Mouse (Mus musculus): ENCODE results near the gene Ccdc30. TPM values are rescaled to one million over a fixed set of nuclear protein-coding genes. Genes with fewer than 3 reads are reported as not detected.

Gene Ccdc30
- polyA plus RNA-seq, 1 experiment from 2014 or later: 26.6 TPM

GRCm38 (mm10) chr4:119450436-119450835 is 35.1 kb upstream of the Ccdc30 start:
- Histone ChIP-seq H3K27ac (ENCODE audit: low read depth, low read length) (no peak overlapping the region), H3K9me3 (ENCODE audit: control insufficient read depth, low read length) (no peaks in the 10 kb centered on the region), H3K4me1 (ENCODE audit: control insufficient read depth, insufficient read depth, low read length) (peaks cover 6% of the 10 kb centered on the region), H3K4me3 (ENCODE audit: low read depth, low read length) (no peak overlapping the region), H3K9ac (replicated peaks; ENCODE audit: low read depth, low read length) (no peak overlapping the region), H3K4me2 (ENCODE audit: low read depth, low read length) (no peak overlapping the region), H3K36me3 (ENCODE audit: control insufficient read depth, insufficient read depth, low read length) (no peaks in the 10 kb centered on the region), H3K27me3 (ENCODE audit: control insufficient read depth, insufficient read depth, low read length) (no peaks in the 10 kb centered on the region)
- 81% methylated on average over 7 of the region's 7 CpGs for WGBS
- no peak for ATAC-seq (ENCODE audit: low read depth)

GRCm38 (mm10) chr4:119447786-119448185 is 32.5 kb upstream of the Ccdc30 start:
- H3K4me3 ChIP-seq (ENCODE audit: low read depth, low read length): no peak overlapping the region
- H3K9ac ChIP-seq (replicated peaks; ENCODE audit: low read depth, low read length): no peak overlapping the region
- H3K27ac ChIP-seq (ENCODE audit: low read depth, low read length): no peak overlapping the region
- no peaks in the 10 kb centered on the region for H3K9me3 ChIP-seq (ENCODE audit: control insufficient read depth, low read length)
- H3K27me3 ChIP-seq (ENCODE audit: control insufficient read depth, insufficient read depth, low read length): no peaks in the 10 kb centered on the region
- no peaks in the 10 kb centered on the region for H3K4me1 ChIP-seq (ENCODE audit: control insufficient read depth, insufficient read depth, low read length)
- 84% methylated on average over 3 of the region's 3 CpGs for WGBS
- no peak for ATAC-seq (ENCODE audit: low read depth)
- H3K4me2 ChIP-seq (ENCODE audit: low read depth, low read length): no peak overlapping the region
- no peaks in the 10 kb centered on the region for H3K36me3 ChIP-seq (ENCODE audit: control insufficient read depth, insufficient read depth, low read length)

GRCm38 (mm10) chr4:119447261-119447660 is 31.9 kb upstream of the Ccdc30 start:
- ATAC-seq (ENCODE audit: low read depth): no peak
- Histone ChIP-seq H3K4me3 (ENCODE audit: low read depth, low read length) (no peak overlapping the region), H3K4me2 (ENCODE audit: low read depth, low read length) (no peak overlapping the region), H3K9ac (replicated peaks; ENCODE audit: low read depth, low read length) (no peak overlapping the region), H3K27ac (ENCODE audit: low read depth, low read length) (no peak overlapping the region), H3K27me3 (ENCODE audit: control insufficient read depth, insufficient read depth, low read length) (no peaks in the 10 kb centered on the region), H3K4me1 (ENCODE audit: control insufficient read depth, insufficient read depth, low read length) (no peaks in the 10 kb centered on the region), H3K36me3 (ENCODE audit: control insufficient read depth, insufficient read depth, low read length) (no peaks in the 10 kb centered on the region), H3K9me3 (ENCODE audit: control insufficient read depth, low read length) (no peaks in the 10 kb centered on the region)
- WGBS: 95% methylated on average over 6 of the region's 6 CpGs

- H3K9ac ChIP-seq (replicated peaks; ENCODE audit: low read depth, low read length): no peak overlapping the region
- H3K27ac ChIP-seq (ENCODE audit: low read depth, low read length): no peak overlapping the region
- no peaks in the 10 kb centered on the region for H3K27me3 ChIP-seq (ENCODE audit: control insufficient read depth, insufficient read depth, low read length)
- whole genome bisulfite sequencing: 51% methylated on average over 6 of the region's 6 CpGs
- H3K4me2 ChIP-seq (ENCODE audit: low read depth, low read length): no peak overlapping the region
- H3K9me3 ChIP-seq (ENCODE audit: control insufficient read depth, low read length): no peaks in the 10 kb centered on the region
- no peak overlapping the region for H3K4me3 ChIP-seq (ENCODE audit: low read depth, low read length)
- no peaks in the 10 kb centered on the region for H3K4me1 ChIP-seq (ENCODE audit: control insufficient read depth, insufficient read depth, low read length)
- no peaks in the 10 kb centered on the region for H3K36me3 ChIP-seq (ENCODE audit: control insufficient read depth, insufficient read depth, low read length)
- ATAC-seq (ENCODE audit: low read depth): no peak
Observed at GRCm38 (mm10) chr4:119442539-119442938, 27.2 kb upstream of the Ccdc30 start.

GRCm38 (mm10) chr4:119441836-119442235 is 26.5 kb upstream of the Ccdc30 start:
- Histone ChIP-seq H3K27ac (ENCODE audit: low read depth, low read length) (no peak overlapping the region), H3K4me1 (ENCODE audit: control insufficient read depth, insufficient read depth, low read length) (no peaks in the 10 kb centered on the region), H3K9ac (replicated peaks; ENCODE audit: low read depth, low read length) (no peak overlapping the region), H3K36me3 (ENCODE audit: control insufficient read depth, insufficient read depth, low read length) (no peaks in the 10 kb centered on the region), H3K4me3 (ENCODE audit: low read depth, low read length) (no peak overlapping the region), H3K9me3 (ENCODE audit: control insufficient read depth, low read length) (no peaks in the 10 kb centered on the region), H3K4me2 (ENCODE audit: low read depth, low read length) (no peak overlapping the region), H3K27me3 (ENCODE audit: control insufficient read depth, insufficient read depth, low read length) (no peaks in the 10 kb centered on the region)
- no peak for ATAC-seq (ENCODE audit: low read depth)
- WGBS: 89% methylated on average over 4 of the region's 4 CpGs

- Histone ChIP-seq H3K4me3 (ENCODE audit: low read depth, low read length) (no peak overlapping the region), H3K9ac (replicated peaks; ENCODE audit: low read depth, low read length) (no peak overlapping the region), H3K27ac (ENCODE audit: low read depth, low read length) (no peak overlapping the region), H3K27me3 (ENCODE audit: control insufficient read depth, insufficient read depth, low read length) (no peaks in the 10 kb centered on the region), H3K4me1 (ENCODE audit: control insufficient read depth, insufficient read depth, low read length) (no peaks in the 10 kb centered on the region), H3K9me3 (ENCODE audit: control insufficient read depth, low read length) (peaks cover 5% of the 10 kb centered on the region; the same call in 1 of the 2 replicates), H3K4me2 (ENCODE audit: low read depth, low read length) (no peak overlapping the region), H3K36me3 (ENCODE audit: control insufficient read depth, insufficient read depth, low read length) (no peaks in the 10 kb centered on the region)
- 94% methylated on average over 2 of the region's 2 CpGs for WGBS
- ATAC-seq (ENCODE audit: low read depth): no peak
Observed at GRCm38 (mm10) chr4:119437936-119438335, 22.6 kb upstream of the Ccdc30 start.

- H3K4me2 ChIP-seq (ENCODE audit: low read depth, low read length): no peak overlapping the region
- no peak overlapping the region for H3K9ac ChIP-seq (replicated peaks; ENCODE audit: low read depth, low read length)
- no peak for ATAC-seq (ENCODE audit: low read depth)
- H3K9me3 ChIP-seq (ENCODE audit: control insufficient read depth, low read length): peaks cover under 1% of the 10 kb centered on the region; the same call in 1 of the 2 replicates
- H3K4me1 ChIP-seq (ENCODE audit: control insufficient read depth, insufficient read depth, low read length): no peaks in the 10 kb centered on the region
- no peak overlapping the region for H3K4me3 ChIP-seq (ENCODE audit: low read depth, low read length)
- H3K27me3 ChIP-seq (ENCODE audit: control insufficient read depth, insufficient read depth, low read length): no peaks in the 10 kb centered on the region
- 36% methylated on average over 5 of the region's 5 CpGs for WGBS
- H3K27ac ChIP-seq (ENCODE audit: low read depth, low read length): no peak overlapping the region
- no peaks in the 10 kb centered on the region for H3K36me3 ChIP-seq (ENCODE audit: control insufficient read depth, insufficient read depth, low read length)
Observed at GRCm38 (mm10) chr4:119430678-119431077, 15.4 kb upstream of the Ccdc30 start.

GRCm38 (mm10) chr4:119427680-119428079 is 12.4 kb upstream of the Ccdc30 start:
- Histone ChIP-seq H3K27ac (ENCODE audit: low read depth, low read length) (no peak overlapping the region), H3K4me3 (ENCODE audit: low read depth, low read length) (no peak overlapping the region), H3K9me3 (ENCODE audit: control insufficient read depth, low read length) (no peaks in the 10 kb centered on the region), H3K36me3 (ENCODE audit: control insufficient read depth, insufficient read depth, low read length) (no peaks in the 10 kb centered on the region), H3K9ac (replicated peaks; ENCODE audit: low read depth, low read length) (no peak overlapping the region), H3K4me2 (ENCODE audit: low read depth, low read length) (no peak overlapping the region), H3K4me1 (ENCODE audit: control insufficient read depth, insufficient read depth, low read length) (peaks cover 5% of the 10 kb centered on the region), H3K27me3 (ENCODE audit: control insufficient read depth, insufficient read depth, low read length) (no peaks in the 10 kb centered on the region)
- ATAC-seq (ENCODE audit: low read depth): no peak
- 39% methylated on average over 2 of the region's 2 CpGs for WGBS

GRCm38 (mm10) chr4:119425601-119426000 is 10.3 kb upstream of the Ccdc30 start:
- Histone ChIP-seq H3K36me3 (ENCODE audit: control insufficient read depth, insufficient read depth, low read length) (no peaks in the 10 kb centered on the region), H3K27ac (ENCODE audit: low read depth, low read length) (no peak overlapping the region), H3K4me3 (ENCODE audit: low read depth, low read length) (no peak overlapping the region), H3K9ac (replicated peaks; ENCODE audit: low read depth, low read length) (no peak overlapping the region), H3K9me3 (ENCODE audit: control insufficient read depth, low read length) (no peaks in the 10 kb centered on the region), H3K4me2 (ENCODE audit: low read depth, low read length) (no peak overlapping the region), H3K27me3 (ENCODE audit: control insufficient read depth, insufficient read depth, low read length) (no peaks in the 10 kb centered on the region), H3K4me1 (ENCODE audit: control insufficient read depth, insufficient read depth, low read length) (peaks cover 6% of the 10 kb centered on the region)
- ATAC-seq (ENCODE audit: low read depth): no peak
- WGBS: 37% methylated on average over 2 of the region's 2 CpGs

- Histone ChIP-seq H3K4me2 (ENCODE audit: low read depth, low read length) (no peak overlapping the region), H3K27ac (ENCODE audit: low read depth, low read length) (no peak overlapping the region), H3K9me3 (ENCODE audit: control insufficient read depth, low read length) (no peaks in the 10 kb centered on the region), H3K4me3 (ENCODE audit: low read depth, low read length) (no peak overlapping the region), H3K4me1 (ENCODE audit: control insufficient read depth, insufficient read depth, low read length) (peaks cover 6% of the 10 kb centered on the region), H3K27me3 (ENCODE audit: control insufficient read depth, insufficient read depth, low read length) (no peaks in the 10 kb centered on the region), H3K9ac (replicated peaks; ENCODE audit: low read depth, low read length) (no peak overlapping the region), H3K36me3 (ENCODE audit: control insufficient read depth, insufficient read depth, low read length) (no peaks in the 10 kb centered on the region)
- no peak for ATAC-seq (ENCODE audit: low read depth)
- 95% methylated on average over 2 of the region's 2 CpGs for WGBS
Observed at GRCm38 (mm10) chr4:119425077-119425476, 9.8 kb upstream of the Ccdc30 start.

Data from neural tube, embryonic 14.5 days (tissue).